Mouse (Mus musculus) hindbrain, embryonic 15.5 days (tissue): ENCODE measurements around the gene Anpep. TPM values are rescaled to one million over a fixed set of nuclear protein-coding genes. Genes with fewer than 3 reads are reported as not detected.

Source experiments
- ATAC-seq: fragments of 200-750 bp; cut with Nextera tagmentation; 2 replicates; pipeline ENCODE4 v1.8.0; 2017; ENCODE audit warnings: low read depth, moderate number of reproducible peaks, moderate TSS enrichment; ENCODE audit not compliant: low FRiP score
- H3K27ac ChIP-seq: fragments of 300-500 bp; sonication (generic); replicated peaks from 2 replicates; pipeline ENCODE4 v1.5.1; 2015; ENCODE audit warnings: mild to moderate bottlenecking, inconsistent platforms
- H3K27me3 ChIP-seq: fragments of 300-500 bp; sonication (generic); 2 replicates; pipeline ENCODE4 v1.6.1; 2015; ENCODE audit warnings: control low read depth, inconsistent platforms
- H3K36me3 ChIP-seq: fragments of 300-500 bp; sonication (generic); 2 replicates; pipeline ENCODE4 v1.6.1; 2015; ENCODE audit warnings: control low read depth, inconsistent platforms
- H3K4me1 ChIP-seq: fragments of 300-500 bp; sonication (generic); replicated peaks from 2 replicates; pipeline ENCODE4 v1.6.1; 2015; ENCODE audit warnings: control low read depth, inconsistent platforms
- H3K4me2 ChIP-seq: fragments of 300-500 bp; sonication (generic); 2 replicates; pipeline ENCODE4 v1.6.1; 2015; ENCODE audit warnings: moderate library complexity, mild to moderate bottlenecking, inconsistent platforms
- H3K4me3 ChIP-seq: fragments of 300-500 bp; sonication (generic); 2 replicates; pipeline ENCODE4 v1.5.1; 2015; ENCODE audit warnings: mild to moderate bottlenecking, inconsistent platforms
- H3K9ac ChIP-seq: fragments of 300-500 bp; sonication (generic); 2 replicates; pipeline ENCODE4 v1.6.1; 2015; ENCODE audit warnings: inconsistent platforms
- H3K9me3 ChIP-seq: fragments of 300-500 bp; sonication (generic); 2 replicates; pipeline ENCODE4 v1.6.1; 2016; ENCODE audit warnings: control low read depth, inconsistent platforms
- WGBS: fragments of 180-500 bp; shearing (Covaris S2); methylation state at CpG from one replicate; pipeline ENCODE4 v1.1.7; 2015; 5-methylcytosine and 5-hydroxymethylcytosine counted together
- polyA plus RNA-seq: library from polyadenylated mRNA; unstranded; fragments of >200 nt; fragmentation: Nextera tagmentation; extraction: Ambion mirVana; gene quantifications from 2 replicates; pipeline ENCODE4 v1.2.1, GENCODE M21; 2015

Anpep gene
- polyA plus RNA-seq, 1 experiment from 2014 or later: 3.3 TPM

- Histone ChIP-seq H3K9me3 (no peaks in the 10 kb centered on the region), H3K9ac (no peak overlapping the region), H3K4me1 (no peaks in the 10 kb centered on the region), H3K27ac (no peak overlapping the region), H3K36me3 (no peaks in the 10 kb centered on the region), H3K4me3 (no peak overlapping the region), H3K27me3 (no peaks in the 10 kb centered on the region), H3K4me2 (no peak overlapping the region)
- ATAC-seq: no peak
- WGBS: 57% methylated on average over 9 of the region's 9 CpGs
Measured at GRCm38 (mm10) chr7:79858956-79859630, 1.8 kb downstream of the Anpep start.

GRCm38 (mm10) chr7:79858202-79858934, 2.5 kb downstream of the Anpep start:
- H3K4me2 ChIP-seq: no peak overlapping the region
- H3K4me3 ChIP-seq: no peak overlapping the region
- 62% methylated on average over 11 of the region's 11 CpGs for WGBS
- H3K27ac ChIP-seq: no peak overlapping the region
- no peaks in the 10 kb centered on the region for H3K4me1 ChIP-seq
- no peaks in the 10 kb centered on the region for H3K9me3 ChIP-seq
- H3K9ac ChIP-seq: no peak overlapping the region
- no peak for ATAC-seq
- no peaks in the 10 kb centered on the region for H3K27me3 ChIP-seq
- H3K36me3 ChIP-seq: no peaks in the 10 kb centered on the region

GRCm38 (mm10) chr7:79856305-79856704, 4.6 kb downstream of the Anpep start:
- Histone ChIP-seq H3K9me3 (no peaks in the 10 kb centered on the region), H3K4me2 (no peak overlapping the region), H3K4me3 (no peak overlapping the region), H3K27ac (no peak overlapping the region), H3K9ac (no peak overlapping the region), H3K36me3 (no peaks in the 10 kb centered on the region), H3K27me3 (no peaks in the 10 kb centered on the region), H3K4me1 (no peaks in the 10 kb centered on the region)
- ATAC-seq: no peak
- WGBS: 92% methylated on average over 4 of the region's 4 CpGs

- no peak for ATAC-seq
- WGBS: 13% methylated on average over 53 of the region's 53 CpGs
- no peak overlapping the region for H3K9ac ChIP-seq
Measured at GRCm38 (mm10) chr7:79847456-79848451, 13.1 kb downstream of the Anpep start.

GRCm38 (mm10) chr7:79846342-79846741, 14.5 kb downstream of the Anpep start:
- H3K9ac ChIP-seq: no peak overlapping the region
- H3K4me1 ChIP-seq: 0 out of 2 replicates have a peak, but pooled peaks cover 5% of the 10 kb centered on the region
- no peak overlapping the region for H3K4me2 ChIP-seq
- no peak for ATAC-seq
- no peaks in the 10 kb centered on the region for H3K9me3 ChIP-seq
- H3K27me3 ChIP-seq: peaks cover 19% of the 10 kb centered on the region
- no peak overlapping the region for H3K27ac ChIP-seq
- H3K36me3 ChIP-seq: no peaks in the 10 kb centered on the region
- H3K4me3 ChIP-seq: no peak overlapping the region
- 59% methylated on average over 2 of the region's 2 CpGs for WGBS

More at GRCm38 (mm10) chr7:79847456-79848451, 13.1 kb downstream of the Anpep start:
- Histone ChIP-seq H3K9me3 (no peaks in the 10 kb centered on the region), H3K36me3 (no peaks in the 10 kb centered on the region), H3K27me3 (peaks cover 19% of the 10 kb centered on the region), H3K4me3 (peak overlapping the region; percentile 20), H3K4me2 (peak overlapping the region; percentile 52), H3K4me1 (0 out of 2 replicates have a peak, but pooled peaks cover 5% of the 10 kb centered on the region), H3K27ac (no peak overlapping the region)

- H3K9ac ChIP-seq: no peak overlapping the region
- ATAC-seq: no peak
- H3K27me3 ChIP-seq: peaks cover 18% of the 10 kb centered on the region
- no peaks in the 10 kb centered on the region for H3K36me3 ChIP-seq
- H3K4me3 ChIP-seq: no peak overlapping the region
- H3K27ac ChIP-seq: no peak overlapping the region
- H3K4me1 ChIP-seq: 0 out of 2 replicates have a peak, but pooled peaks cover 5% of the 10 kb centered on the region
- WGBS: 83% methylated on average over 8 of the region's 8 CpGs
- H3K9me3 ChIP-seq: no peaks in the 10 kb centered on the region
- no peak overlapping the region for H3K4me2 ChIP-seq
Measured at GRCm38 (mm10) chr7:79844090-79844802, 16.6 kb downstream of the Anpep start.

GRCm38 (mm10) chr7:79842163-79842562, 18.7 kb downstream of the Anpep start:
- peaks cover 5% of the 10 kb centered on the region; the same call in 1 of the 2 replicates for H3K27me3 ChIP-seq
- H3K4me3 ChIP-seq: no peak overlapping the region
- H3K4me1 ChIP-seq: no peaks in the 10 kb centered on the region
- no peaks in the 10 kb centered on the region for H3K36me3 ChIP-seq
- no peaks in the 10 kb centered on the region for H3K9me3 ChIP-seq
- 63% methylated on average over 7 of the region's 7 CpGs for WGBS
- ATAC-seq: no peak
- H3K9ac ChIP-seq: no peak overlapping the region
- no peak overlapping the region for H3K27ac ChIP-seq
- H3K4me2 ChIP-seq: no peak overlapping the region

- WGBS: 73% methylated on average over 2 of the region's 2 CpGs
- H3K4me3 ChIP-seq: no peak overlapping the region
- H3K4me1 ChIP-seq: no peaks in the 10 kb centered on the region
- ATAC-seq: no peak
- H3K9me3 ChIP-seq: no peaks in the 10 kb centered on the region
- H3K9ac ChIP-seq: no peak overlapping the region
- H3K36me3 ChIP-seq: no peaks in the 10 kb centered on the region
- H3K4me2 ChIP-seq: no peak overlapping the region
- H3K27ac ChIP-seq: no peak overlapping the region
- no peaks in the 10 kb centered on the region for H3K27me3 ChIP-seq
Measured at GRCm38 (mm10) chr7:79837247-79837646, 23.6 kb downstream of the Anpep start.

GRCm38 (mm10) chr7:79835196-79835595, 25.7 kb downstream of the Anpep start:
- Histone ChIP-seq H3K4me1 (no peaks in the 10 kb centered on the region), H3K36me3 (no peaks in the 10 kb centered on the region), H3K4me2 (no peak overlapping the region), H3K4me3 (no peak overlapping the region), H3K9me3 (no peaks in the 10 kb centered on the region), H3K27ac (no peak overlapping the region), H3K9ac (no peak overlapping the region), H3K27me3 (no peaks in the 10 kb centered on the region)
- no peak for ATAC-seq
- 96% methylated on average over 6 of the region's 6 CpGs for WGBS

GRCm38 (mm10) chr7:79832980-79833379, 27.9 kb downstream of the Anpep start:
- Histone ChIP-seq H3K4me3 (no peak overlapping the region), H3K36me3 (no peaks in the 10 kb centered on the region), H3K27me3 (no peaks in the 10 kb centered on the region), H3K9ac (no peak overlapping the region), H3K27ac (no peak overlapping the region), H3K4me2 (no peak overlapping the region), H3K4me1 (no peaks in the 10 kb centered on the region), H3K9me3 (no peaks in the 10 kb centered on the region)
- ATAC-seq: no peak

- H3K4me1 ChIP-seq: no peaks in the 10 kb centered on the region
- no peaks in the 10 kb centered on the region for H3K9me3 ChIP-seq
- WGBS: 74% methylated on average over 6 of the region's 6 CpGs
- ATAC-seq: no peak
- no peak overlapping the region for H3K9ac ChIP-seq
- no peaks in the 10 kb centered on the region for H3K27me3 ChIP-seq
- no peak overlapping the region for H3K4me2 ChIP-seq
- no peak overlapping the region for H3K4me3 ChIP-seq
- no peak overlapping the region for H3K27ac ChIP-seq
- no peaks in the 10 kb centered on the region for H3K36me3 ChIP-seq
Measured at GRCm38 (mm10) chr7:79831585-79831984, 29.3 kb downstream of the Anpep start.
